In the genomic region with DNA sequence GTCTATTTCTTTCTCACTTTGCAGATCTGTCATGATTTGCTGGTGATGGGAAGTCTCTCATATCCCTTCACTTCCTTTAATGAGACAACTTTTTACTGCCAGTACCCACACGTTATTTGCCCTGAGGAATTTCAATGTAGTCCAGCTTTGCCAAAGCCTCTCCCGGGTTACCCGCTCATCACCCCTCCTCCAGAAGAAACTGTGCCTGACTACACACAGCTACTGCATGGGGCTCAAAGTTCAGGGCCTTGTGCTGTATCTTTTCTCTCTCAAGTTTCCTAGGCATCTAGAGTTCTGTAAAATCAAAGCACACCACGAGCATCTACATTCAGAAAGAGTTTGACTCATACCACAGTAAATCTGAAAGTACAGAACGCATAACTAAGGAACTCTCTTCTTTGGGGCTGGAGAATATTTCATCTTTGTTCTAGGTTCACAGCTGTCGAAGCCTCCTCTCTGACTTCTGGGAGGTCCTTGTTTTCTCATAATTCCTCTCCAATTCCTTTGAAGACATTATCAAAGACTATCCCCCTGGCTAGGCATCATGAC, we compare ENCODE assay signal across 14 mouse cellular contexts.
"Had no signal": no experiment of that assay in that cellular context is flagged by ENCODE, and none has a peak within 500 bp of the region (broad histone marks: within the 10 kb centered on the region; RNA-seq: fewer than 3 reads in every experiment).

No protein-coding gene starts in this region.

- H3K4me1 ChIP-seq: intestine, embryonic 15.5 days; limb, embryonic 10.5 days; liver, embryonic 15.5 days; midbrain, embryonic 10.5 days; neural tube, embryonic 12.5 days had no signal

- H3K9ac ChIP-seq: intestine, embryonic 15.5 days; liver, embryonic 15.5 days; neural tube, embryonic 12.5 days had no signal

- H3K9me3 ChIP-seq: intestine, embryonic 15.5 days; limb, embryonic 10.5 days; liver, embryonic 15.5 days; midbrain, embryonic 10.5 days; neural tube, embryonic 12.5 days had no signal

- H3K4me2 ChIP-seq: intestine, embryonic 15.5 days; liver, embryonic 11.5 days; liver, embryonic 15.5 days; neural tube, embryonic 12.5 days had no signal

- ATAC-seq: intestine, embryonic 15.5 days; lung, postnatal 0 days had no signal

- H3K36me3 ChIP-seq: intestine, embryonic 15.5 days; limb, embryonic 10.5 days; liver, embryonic 15.5 days; midbrain, embryonic 10.5 days; neural tube, embryonic 12.5 days had no signal

- DNase-seq: lung, adult 2 months; lung, postnatal 4 days; midbrain, embryonic 14.5 days; right cerebral cortex, postnatal 4 days; spleen, adult 18-20 months; thymus, adult 18-20 months; thymus, postnatal 14 days had no signal

- H3K27ac ChIP-seq: intestine, embryonic 15.5 days; limb, embryonic 10.5 days; liver, embryonic 15.5 days; midbrain, embryonic 10.5 days; neural tube, embryonic 12.5 days had no signal

- H3K27me3 ChIP-seq: intestine, embryonic 15.5 days; liver, embryonic 15.5 days; neural tube, embryonic 12.5 days had no signal

- H3K4me3 ChIP-seq: intestine, embryonic 15.5 days; limb, embryonic 10.5 days; liver, embryonic 15.5 days; midbrain, embryonic 10.5 days; neural tube, embryonic 12.5 days had no signal
